Mouse (Mus musculus) ES-Bruce4 (cell line): ENCODE measurements around the gene Mageb4. TPM values are rescaled to one million over a fixed set of nuclear protein-coding genes. Genes with fewer than 3 reads are reported as not detected.
"Not testable (repeated sequence)": the region's sequence is repeated elsewhere in the genome, so short reads cannot be mapped to it uniquely, and the experiment has no call there.

Source experiments
- H3K27ac ChIP-seq: 2 replicates; pipeline ENCODE4 v1.5.1; 2012; ENCODE audit warnings: low read length, inconsistent platforms; ENCODE audit not compliant: insufficient read depth
- H3K27me3 ChIP-seq: 2 replicates; pipeline ENCODE4 v1.6.1; 2012; ENCODE audit warnings: mild to moderate bottlenecking, low read length, inconsistent platforms; ENCODE audit not compliant: control insufficient read depth, poor library complexity, insufficient read depth, severe bottlenecking
- H3K36me3 ChIP-seq: 2 replicates; pipeline ENCODE4 v1.6.1; 2012; ENCODE audit warnings: inconsistent platforms, mild to moderate bottlenecking, low read length, moderate library complexity; ENCODE audit not compliant: control insufficient read depth, poor library complexity, insufficient read depth, severe bottlenecking
- H3K4me1 ChIP-seq: one replicate; pipeline ENCODE4 v1.8.1; 2011; ENCODE audit warnings: low read length; ENCODE audit not compliant: control insufficient read depth, insufficient read depth
- H3K4me3 ChIP-seq: 2 replicates; pipeline ENCODE4 v1.5.1; 2011; ENCODE audit warnings: low read depth, mild to moderate bottlenecking, low read length
- H3K9ac ChIP-seq: 2 replicates; pipeline ENCODE4 v1.6.1; 2012; ENCODE audit warnings: low read depth, mild to moderate bottlenecking, inconsistent platforms; ENCODE audit not compliant: poor library complexity, severe bottlenecking
- H3K9me3 ChIP-seq: replicated peaks from 2 replicates; pipeline ENCODE4 v1.6.1; 2012; ENCODE audit warnings: mild to moderate bottlenecking, low read length, inconsistent platforms; ENCODE audit not compliant: control insufficient read depth, poor library complexity, insufficient read depth, severe bottlenecking
- CTCF ChIP-seq: IDR thresholded peaks from one replicate; pipeline ENCODE4 v1.8.1; 2011; ENCODE audit warnings: low read depth, low read length
- EP300 ChIP-seq: IDR thresholded peaks from 2 replicates; pipeline ENCODE4 v1.6.1; 2011; ENCODE audit warnings: low read depth, low read length; ENCODE audit not compliant: insufficient read depth
- POLR2A ChIP-seq: IDR thresholded peaks from one replicate; pipeline ENCODE4 v1.8.1; 2011; ENCODE audit warnings: low read length; ENCODE audit not compliant: insufficient read depth
- polyA plus RNA-seq: library from polyadenylated mRNA; stranded (reverse); fragments of >200 nt; gene quantifications from 2 replicates; pipeline ENCODE4 v1.2.4, GENCODE M21; 2011; ENCODE audit warnings: low read depth; ENCODE audit not compliant: missing spikeins, insufficient read depth, insufficient read length

Mageb4 gene
- polyA plus RNA-seq, result not detected in 2 replicates

DNA sequence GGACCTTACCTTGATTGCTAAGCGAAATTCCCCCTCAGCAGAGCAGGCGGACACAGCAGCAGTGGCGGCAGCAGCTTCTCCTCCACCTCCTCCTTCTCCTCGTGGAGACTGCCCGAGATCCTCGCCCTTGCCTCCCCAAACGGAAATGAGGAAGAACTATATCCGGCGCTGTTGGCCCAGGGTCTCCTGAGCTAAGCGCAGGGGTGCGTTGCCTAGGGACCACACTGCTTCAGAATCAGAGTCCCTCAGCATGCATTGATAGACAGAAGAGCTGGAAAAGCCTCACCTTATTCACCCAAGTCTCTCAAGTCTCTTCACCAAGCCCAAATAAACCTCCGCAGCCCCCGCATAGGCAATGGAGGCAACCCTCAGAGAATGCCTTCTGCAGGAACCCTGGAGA lies at the start of gene Mageb4:
Gene Mageb4, minus strand, starts transcription at position 101 of the 400 bp plus-strand sequence.
- not testable (repeated sequence) for H3K4me1 ChIP-seq, H3K9me3 ChIP-seq, H3K27me3 ChIP-seq, H3K27ac ChIP-seq, H3K9ac ChIP-seq, H3K4me3 ChIP-seq, H3K36me3 ChIP-seq

DNA sequence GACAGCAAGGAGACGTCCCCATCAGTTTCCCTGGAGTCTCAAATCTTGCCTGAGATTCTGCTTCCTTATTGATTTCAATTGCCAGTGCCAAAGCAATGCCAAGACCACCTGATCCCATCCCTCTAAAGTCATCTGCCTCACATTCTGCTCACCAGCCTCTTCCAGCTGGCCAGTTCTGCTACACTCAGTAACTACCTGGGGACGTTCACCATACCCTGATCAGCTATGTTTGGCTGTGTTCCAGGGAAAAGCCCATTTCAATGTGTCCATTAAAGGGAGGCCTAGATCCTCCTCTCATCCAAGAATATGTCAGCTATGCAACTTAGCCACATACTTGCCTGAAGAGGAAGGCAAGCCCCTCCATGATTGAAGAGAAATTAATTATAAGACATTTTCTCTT lies 20.3 kb downstream of the Mageb4 start:
- H3K9ac ChIP-seq, H3K4me1 ChIP-seq, H3K4me3 ChIP-seq, H3K9me3 ChIP-seq, H3K36me3 ChIP-seq, H3K27ac ChIP-seq, H3K27me3 ChIP-seq: not testable (repeated sequence)

DNA sequence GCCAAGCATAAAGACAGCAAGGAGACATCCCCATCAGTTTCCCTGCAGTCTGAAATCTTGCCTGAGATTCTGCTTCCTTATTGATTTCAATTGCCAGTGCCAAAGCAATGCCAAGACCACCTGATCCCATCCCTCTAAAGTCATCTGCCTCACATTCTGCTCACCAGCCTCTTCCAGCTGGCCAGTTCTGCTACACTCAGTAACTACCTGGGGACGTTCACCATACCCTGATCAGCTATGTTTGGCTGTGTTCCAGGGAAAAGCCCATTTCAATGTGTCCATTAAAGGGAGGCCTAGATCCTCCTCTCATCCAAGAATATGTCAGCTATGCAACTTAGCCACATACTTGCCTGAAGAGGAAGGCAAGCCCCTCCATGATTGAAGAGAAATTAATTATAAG lies 58.9 kb downstream of the Mageb4 start:
- H3K4me1 ChIP-seq, H3K4me3 ChIP-seq, H3K27ac ChIP-seq, H3K9ac ChIP-seq, H3K36me3 ChIP-seq, H3K27me3 ChIP-seq, H3K9me3 ChIP-seq: not testable (repeated sequence)

DNA sequence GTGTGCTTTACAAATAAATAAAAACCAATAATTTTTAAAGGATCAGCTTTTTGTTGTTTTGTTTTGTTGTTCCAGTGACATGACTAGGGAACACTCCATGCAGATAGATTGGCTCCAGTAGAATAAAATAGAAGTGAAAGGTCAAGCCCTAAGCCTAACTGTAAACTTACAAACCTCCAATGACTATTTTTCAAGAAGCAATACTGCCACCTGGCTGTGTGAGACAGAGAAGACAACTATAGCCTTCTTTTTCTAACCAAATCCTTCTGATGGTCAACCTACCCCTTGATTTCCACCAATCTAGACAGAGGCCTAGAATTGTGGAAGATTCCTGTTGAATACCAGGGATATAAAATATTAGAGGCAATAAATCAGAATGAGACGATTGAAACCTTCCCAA lies 67.6 kb downstream of the Mageb4 start:
- no peaks in the 10 kb centered on the region for H3K36me3 ChIP-seq
- no peak for TF ChIP-seq CTCF
- TF ChIP-seq POLR2A, result no peak
- TF ChIP-seq EP300, result no peak
- no peaks in the 10 kb centered on the region for H3K9me3 ChIP-seq
- no peak overlapping the region for H3K27ac ChIP-seq
- H3K4me1 ChIP-seq, result no peaks in the 10 kb centered on the region
- H3K4me3 ChIP-seq, result no peak overlapping the region
- no peak overlapping the region for H3K9ac ChIP-seq
- H3K27me3 ChIP-seq, result no peaks in the 10 kb centered on the region

Other genes starting within 250 kb of the Mageb4 start
- 17.0 and 17.4 TPM in 2 replicates for gene Nr0b1, start 113.3 kb downstream of the Mageb4 start, polyA plus RNA-seq